Mouse (Mus musculus) small intestine, adult 2 months (tissue): Measurements from ENCODE around the gene Clec3a. TPM values are rescaled to one million over a fixed set of nuclear protein-coding genes. Genes with fewer than 3 reads are reported as not detected.

Experiments used
- H3K27ac ChIP-seq: fragments of 200-500 bp; 2 replicates; pipeline ENCODE4 v1.5.1; 2012; ENCODE audit warnings: low read depth, low read length, control low read depth, inconsistent platforms; ENCODE audit not compliant: insufficient read depth
- H3K27me3 ChIP-seq: fragments of 200-500 bp; 2 replicates; pipeline ENCODE4 v1.6.1; 2012; ENCODE audit warnings: mild to moderate bottlenecking, moderate library complexity, low read length, inconsistent platforms; ENCODE audit not compliant: control insufficient read depth, insufficient read depth
- H3K36me3 ChIP-seq: fragments of 200-500 bp; 2 replicates; pipeline ENCODE4 v1.6.1; 2012; ENCODE audit warnings: mild to moderate bottlenecking, low read length, control low read depth, inconsistent platforms; ENCODE audit not compliant: control insufficient read depth, insufficient read depth
- H3K4me1 ChIP-seq: fragments of 200-500 bp; 2 replicates; pipeline ENCODE4 v1.6.1; 2012; ENCODE audit warnings: low read length, inconsistent platforms, mixed read lengths; ENCODE audit not compliant: control insufficient read depth, insufficient read depth, insufficient read length
- H3K4me3 ChIP-seq: fragments of 200-500 bp; 2 replicates; pipeline ENCODE4 v1.5.1; 2012; ENCODE audit warnings: low read depth, mild to moderate bottlenecking, control low read depth, inconsistent platforms, low read length, moderate library complexity
- CTCF ChIP-seq: fragments of 200-500 bp; IDR thresholded peaks from 2 replicates; pipeline ENCODE4 v1.5.1; 2012; ENCODE audit warnings: low read depth, mild to moderate bottlenecking, control low read depth, inconsistent platforms, low read length, moderate library complexity, mixed read lengths; ENCODE audit not compliant: insufficient replicate concordance, insufficient read length; ENCODE audit errors: extremely low read depth
- POLR2A ChIP-seq: fragments of 200-500 bp; IDR thresholded peaks from 2 replicates; pipeline ENCODE4 v1.6.1; 2012; ENCODE audit warnings: low read depth, mild to moderate bottlenecking, control low read depth, inconsistent platforms, low read length, moderate library complexity
- WGBS: fragments of 180-500 bp; shearing (Covaris S2); methylation state at CpG from one replicate; pipeline ENCODE4 v1.1.7; 2018; 5-methylcytosine and 5-hydroxymethylcytosine counted together
- polyA plus RNA-seq: library from polyadenylated mRNA; depleted of rRNA; stranded (reverse); fragments of >200 nt; gene quantifications from 2 replicates; pipeline ENCODE4 v1.2.3, GENCODE M21; 2012; rRNA removed

Clec3a gene
- polyA plus RNA-seq, 1 experiment = not detected

- no peak for TF ChIP-seq POLR2A
- no peak for TF ChIP-seq CTCF
- no peak overlapping the region for H3K4me3 ChIP-seq
- H3K27ac ChIP-seq = no peak overlapping the region
- no peaks in the 10 kb centered on the region; the same call in 1 of the 2 replicates for H3K36me3 ChIP-seq
- no peaks in the 10 kb centered on the region for H3K4me1 ChIP-seq
- WGBS = 88% methylated on average over 11 of the region's 11 CpGs
- H3K27me3 ChIP-seq = no peaks in the 10 kb centered on the region
Measured at GRCm38 (mm10) chr8:114473546-114473945, 55.7 kb downstream of the Clec3a start.

Other genes with a start within 250 kb of the Clec3a start
- 0.18 and 0.25 TPM in 2 replicates for gene Vat1l, start 212.5 kb upstream of the Clec3a start, polyA plus RNA-seq
- 2.4 and 6.0 TPM in 2 replicates for gene Wwox, start 21.6 kb downstream of the Clec3a start, polyA plus RNA-seq